Mouse (Mus musculus) CH12F3 (cell line): ENCODE results near the gene Meis1.

Experiments
- in situ Hi-C: fragments of 300-500 bp; cut with MboI; formaldehyde crosslinking; loops from 2 replicates; pipeline ENCODE4 v1.14.3; 2020; ENCODE audit warnings: low sequenced_read_pairs

The Meis1 gene

GRCm38 (mm10) chr11:19018489-19019203 lies at the start of gene Meis1:
Gene Meis1, minus strand, starts transcription at chr11:19018985.
- in situ Hi-C loops = no loop called here

- in situ Hi-C loops = no loop called here
These were observed 48.5 kb upstream of the Meis1 start for GRCm38 (mm10) chr11:19067334-19067733.

- in situ Hi-C loops = no loop called here
These were observed 30.5 kb upstream of the Meis1 start for GRCm38 (mm10) chr11:19049276-19049675.

- in situ Hi-C loops = no loop called here
These were observed 17.9 kb upstream of the Meis1 start for GRCm38 (mm10) chr11:19036595-19037166.

- in situ Hi-C loops = no loop called here
These were observed 8.1 kb upstream of the Meis1 start for GRCm38 (mm10) chr11:19026581-19027561.

- in situ Hi-C loops = no loop called here
These were observed 7.3 kb upstream of the Meis1 start for GRCm38 (mm10) chr11:19025976-19026520.

GRCm38 (mm10) chr11:19024496-19025265 lies 5.9 kb upstream of the Meis1 start:
- in situ Hi-C loops = no loop called here

- in situ Hi-C loops = no loop called here
These were observed 4.6 kb upstream of the Meis1 start for GRCm38 (mm10) chr11:19023356-19023755.

GRCm38 (mm10) chr11:19022576-19022975 lies 3.8 kb upstream of the Meis1 start:
- in situ Hi-C loops = no loop called here

GRCm38 (mm10) chr11:19020951-19021710 lies 2.3 kb upstream of the Meis1 start:
- in situ Hi-C loops = no loop called here

- in situ Hi-C loops = no loop called here
These were observed 1.6 kb upstream of the Meis1 start for GRCm38 (mm10) chr11:19020371-19020824.

- in situ Hi-C loops = no loop called here
These were observed 703 bp upstream of the Meis1 start for GRCm38 (mm10) chr11:19019204-19020171.

GRCm38 (mm10) chr11:19017719-19018413 lies 919 bp downstream of the Meis1 start:
- in situ Hi-C loops = no loop called here

GRCm38 (mm10) chr11:19017262-19017661 lies 1.5 kb downstream of the Meis1 start:
- in situ Hi-C loops = no loop called here

GRCm38 (mm10) chr11:19016481-19017220 lies 2.1 kb downstream of the Meis1 start:
- in situ Hi-C loops = no loop called here

GRCm38 (mm10) chr11:19015731-19016461 lies 2.9 kb downstream of the Meis1 start:
- in situ Hi-C loops = no loop called here

- in situ Hi-C loops = no loop called here
These were observed 3.4 kb downstream of the Meis1 start for GRCm38 (mm10) chr11:19015381-19015730.
